Comparison of ENCODE assay signal across 20 mouse cellular contexts in the genomic region with DNA sequence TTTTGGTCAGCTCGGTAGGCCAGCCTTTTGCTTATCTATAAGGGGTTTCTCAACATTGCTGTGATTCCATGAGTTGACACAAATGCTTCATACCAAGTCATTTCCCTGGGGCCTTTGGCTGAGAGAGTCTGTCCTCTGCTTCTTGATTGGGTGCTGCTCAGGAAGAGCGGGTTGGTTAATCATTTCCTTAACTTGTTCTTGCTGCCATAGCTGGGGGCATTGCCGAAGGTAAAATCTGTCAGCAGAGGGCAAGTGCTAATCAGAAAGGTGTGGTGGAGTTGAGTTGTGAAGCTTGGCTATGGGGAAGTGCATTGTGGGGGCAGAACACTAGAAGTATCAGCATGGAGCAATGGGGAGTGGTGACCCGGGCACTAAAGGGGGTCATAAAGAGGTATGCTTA.
DNase-seq lines count a peak whose midpoint lies in the region; ATAC-seq and TF ChIP-seq lines count a peak whose summit lies in the region.
"Had no signal": no experiment of that assay in that cellular context is flagged by ENCODE, and none has a peak within 500 bp of the region (broad histone marks: within the 10 kb centered on the region; RNA-seq: fewer than 3 reads in every experiment).

No protein-coding gene starts in this region.

- no peak overlapping the region for H3K27ac ChIP-seq in intestine, embryonic 14.5 days (ENCODE audit: low read depth)
- no peak overlapping the region for H3K27ac ChIP-seq in kidney, embryonic 16.5 days (ENCODE audit: low read length)
- no peak overlapping the region for H3K27ac ChIP-seq in gastrocnemius, adult 2 months
- H3K27ac ChIP-seq: hindbrain, embryonic 13.5 days; midbrain, embryonic 12.5 days; neural tube, embryonic 13.5 days had no signal

- DNase-seq in kidney, adult 18-20 months, result peak; percentile 34
- no peak for DNase-seq in kidney, postnatal 10 days
- no peak for DNase-seq in intestine, embryonic 14.5 days (ENCODE audit: low spot score)
- no peak for DNase-seq in urinary bladder, postnatal 14 days (ENCODE audit: low spot score)
- no peak for DNase-seq in spleen, postnatal 14 days (ENCODE audit: low spot score in 2 of 2)
- no peak for DNase-seq in gastrocnemius, adult 2 months
- DNase-seq: adrenal gland, postnatal 14 days; cerebellum, adult 18-20 months; cerebellum, postnatal 36 days; forebrain, postnatal 0 days; heart, postnatal 10 days; liver; liver, postnatal 0 days; right cerebral cortex, postnatal 25 days had no signal

- no peak for TF ChIP-seq CTCF in gastrocnemius, adult 2 months (IDR thresholded peaks at IDR 0.05)

- H3K36me3 ChIP-seq in intestine, embryonic 14.5 days (ENCODE audit: control insufficient read depth, insufficient read depth, low read length), result no peaks in the 10 kb centered on the region
- no peaks in the 10 kb centered on the region for H3K36me3 ChIP-seq in kidney, embryonic 16.5 days (ENCODE audit: insufficient read depth, low read length)
- H3K36me3 ChIP-seq: hindbrain, embryonic 13.5 days; midbrain, embryonic 12.5 days; neural tube, embryonic 13.5 days had no signal

- no peaks in the 10 kb centered on the region for H3K4me1 ChIP-seq in intestine, embryonic 14.5 days (replicated peaks; ENCODE audit: control insufficient read depth, insufficient read depth, low read length)
- no peaks in the 10 kb centered on the region for H3K4me1 ChIP-seq in kidney, embryonic 16.5 days (ENCODE audit: insufficient read depth, low read length)

- H3K9me3 ChIP-seq in intestine, embryonic 14.5 days (ENCODE audit: control insufficient read depth, low read length), result no peaks in the 10 kb centered on the region
- no peaks in the 10 kb centered on the region for H3K9me3 ChIP-seq in kidney, embryonic 16.5 days (ENCODE audit: low read length)
- H3K9me3 ChIP-seq: hindbrain, embryonic 13.5 days; midbrain, embryonic 12.5 days; neural tube, embryonic 13.5 days had no signal

- no peak overlapping the region for H3K4me2 ChIP-seq in intestine, embryonic 14.5 days (ENCODE audit: low read length)
- no peak overlapping the region for H3K4me2 ChIP-seq in kidney, embryonic 16.5 days (replicated peaks; ENCODE audit: low read depth, low read length)
- H3K4me2 ChIP-seq: hindbrain, embryonic 13.5 days; midbrain, embryonic 12.5 days; neural tube, embryonic 13.5 days had no signal

- no peaks in the 10 kb centered on the region for H3K27me3 ChIP-seq in intestine, embryonic 14.5 days (replicated peaks; ENCODE audit: control insufficient read depth, insufficient read depth, low read length)
- H3K27me3 ChIP-seq in kidney, embryonic 16.5 days (ENCODE audit: insufficient read depth, low read length), result no peaks in the 10 kb centered on the region
- H3K27me3 ChIP-seq: hindbrain, embryonic 13.5 days; neural tube, embryonic 13.5 days had no signal

- intact Hi-C loops in gastrocnemius, adult 2 months (cut with DNase I), result no loop called here

- no peak overlapping the region for H3K9ac ChIP-seq in intestine, embryonic 14.5 days (ENCODE audit: low read length)
- H3K9ac ChIP-seq in kidney, embryonic 16.5 days (replicated peaks; ENCODE audit: low read length), result no peak overlapping the region
- H3K9ac ChIP-seq: forebrain, postnatal 0 days; hindbrain, embryonic 13.5 days; liver, postnatal 0 days; midbrain, embryonic 12.5 days; neural tube, embryonic 13.5 days had no signal

- no peak overlapping the region for H3K4me3 ChIP-seq in intestine, embryonic 14.5 days (ENCODE audit: low read depth, low read length)
- H3K4me3 ChIP-seq in kidney, embryonic 16.5 days (ENCODE audit: low read length), result no peak overlapping the region
- H3K4me3 ChIP-seq in gastrocnemius, adult 2 months, result no peak overlapping the region
- H3K4me3 ChIP-seq: erythroblast, embryonic 14.5 days; hindbrain, embryonic 13.5 days; midbrain, embryonic 12.5 days; neural tube, embryonic 13.5 days had no signal

- 60% methylated on average over 4 of the region's 4 CpGs for WGBS in intestine, embryonic 14.5 days
- 59% methylated on average over 4 of the region's 4 CpGs for WGBS in kidney, embryonic 16.5 days

- peak; percentile 78; the same call in 1 of the 2 replicates for ATAC-seq in intestine, embryonic 14.5 days (replicated peaks; ENCODE audit: low FRiP score, low TSS enrichment, low read depth)
- peak; percentile 59; the same call in 1 of the 2 replicates for ATAC-seq in kidney, embryonic 16.5 days (ENCODE audit: low FRiP score, low TSS enrichment)
- ATAC-seq in megakaryocyte progenitor cell, adult 5-6 weeks (replicated peaks; ENCODE audit: poor library complexity), result peak; percentile 55
- ATAC-seq: forebrain, postnatal 0 days; liver, postnatal 0 days had no signal
